Mouse (Mus musculus): ENCODE data around the gene Npm3. TPM values are rescaled to one million over a fixed set of nuclear protein-coding genes. Genes with fewer than 3 reads are reported as not detected.

The Npm3 gene
- polyA plus RNA-seq (2015; fragmentation: Nextera tagmentation; extraction: Ambion mirVana): 16.8 and 17.7 TPM in 2 replicates

DNA sequence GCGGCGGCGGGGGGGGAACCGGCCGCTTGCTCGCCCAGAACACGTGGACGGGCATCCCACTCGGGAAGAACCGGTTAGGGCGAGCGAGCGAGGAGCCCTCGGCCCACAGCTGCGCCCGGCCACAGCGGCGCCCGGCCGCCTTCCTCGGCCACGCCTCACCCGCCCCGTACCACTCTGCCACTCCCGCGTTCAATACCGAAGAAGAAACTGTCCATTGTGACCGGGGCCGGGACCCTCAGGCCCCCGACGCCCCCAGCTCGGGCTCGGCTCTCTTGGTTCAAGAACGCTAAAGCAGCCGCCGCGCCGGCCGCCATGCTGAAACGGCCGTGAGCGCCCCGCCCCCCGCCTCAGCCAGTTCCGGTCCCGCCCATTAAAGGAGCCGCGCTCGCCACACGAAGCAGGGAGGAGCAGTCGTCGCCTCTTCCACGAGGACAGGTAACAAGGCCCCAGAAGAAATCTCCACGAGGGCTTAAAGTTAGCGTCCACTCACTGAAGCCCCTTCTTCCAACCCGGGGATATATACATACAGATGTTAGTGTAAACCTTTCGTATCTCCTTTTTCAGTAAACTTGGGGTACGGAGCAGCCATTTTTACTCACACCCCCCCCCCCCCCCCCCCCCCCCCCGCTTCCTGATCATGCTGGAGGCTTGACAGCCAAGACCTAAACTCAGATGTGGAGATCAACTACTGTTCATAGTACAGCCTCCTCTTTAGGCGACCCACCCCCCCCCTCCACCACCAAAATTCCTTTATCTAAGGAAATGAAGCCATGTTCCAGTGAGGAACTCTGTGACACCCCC is at the start of gene Npm3:
Npm3 (minus strand) TSS at position 349 of the 801 bp plus-strand sequence.
- Histone ChIP-seq H3K4me2 (peak within 1 kb of the TSS; percentile 94), H3K4me1 (peaks cover 38% of the 10 kb centered on the region), H3K36me3 (peaks cover 28% of the 10 kb centered on the region), H3K27me3 (peaks cover 29% of the 10 kb centered on the region), H3K4me3 (peak within 1 kb of the TSS; percentile 92), H3K9me3 (no peaks in the 10 kb centered on the region), H3K9ac (peak within 1 kb of the TSS; percentile 93), H3K27ac (0 out of 2 replicates have a peak within 1 kb of the TSS, but pooled peaks have one; percentile 57)
- WGBS: under 1% methylated on average over 59 of the region's 60 CpGs
- peak; percentile 65 for ATAC-seq (ENCODE audit: insufficient number of reproducible peaks, insufficient read depth, low FRiP score, low TSS enrichment, low read depth)

- H3K9me3 ChIP-seq: no peaks in the 10 kb centered on the region
- peaks cover 5% of the 10 kb centered on the region for H3K4me1 ChIP-seq
- H3K4me3 ChIP-seq: no peak overlapping the region
- WGBS: 67% methylated on average over 15 of the region's 15 CpGs
- H3K27me3 ChIP-seq: no peaks in the 10 kb centered on the region
- H3K36me3 ChIP-seq: no peaks in the 10 kb centered on the region
- no peak overlapping the region for H3K4me2 ChIP-seq
- H3K27ac ChIP-seq: no peak overlapping the region
- H3K9ac ChIP-seq: no peak overlapping the region; the same call in 1 of the 2 replicates
- ATAC-seq (ENCODE audit: insufficient number of reproducible peaks, insufficient read depth, low FRiP score, low TSS enrichment, low read depth): no peak
These were observed 47.5 kb upstream of the Npm3 start for GRCm38 (mm10) chr19:45796879-45797278.

DNA sequence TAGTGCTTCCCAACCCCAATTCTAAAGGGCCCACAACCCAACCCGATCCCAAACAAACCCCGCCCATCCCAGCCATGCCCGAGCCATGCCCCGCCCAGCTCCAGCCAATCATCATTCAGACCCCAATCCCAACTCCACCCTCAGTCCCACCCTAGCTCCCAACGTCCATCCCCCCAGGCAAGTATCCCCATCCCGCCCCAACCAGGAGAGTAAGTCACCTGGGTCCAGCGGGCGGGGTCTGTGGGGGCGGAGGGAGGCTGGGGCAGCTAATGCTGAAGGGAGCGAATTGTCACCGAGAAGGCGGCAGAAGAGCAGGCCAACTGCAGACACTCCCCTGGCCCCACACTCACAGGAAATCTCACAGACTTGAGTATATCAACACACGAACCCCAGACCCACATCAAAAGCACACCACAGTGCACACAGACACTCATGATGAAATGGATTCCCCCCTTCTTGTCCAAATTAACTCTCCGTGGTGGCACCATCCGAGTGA is 46.7 kb upstream of the Npm3 start:
- Histone ChIP-seq H3K36me3 (no peaks in the 10 kb centered on the region), H3K4me1 (peaks cover 5% of the 10 kb centered on the region), H3K27me3 (no peaks in the 10 kb centered on the region), H3K4me2 (peak overlapping the region; percentile 59), H3K27ac (no peak overlapping the region), H3K9me3 (no peaks in the 10 kb centered on the region), H3K4me3 (peak overlapping the region; percentile 33), H3K9ac (peak overlapping the region; percentile 53)
- 7% methylated on average over 15 of the region's 15 CpGs for WGBS
- ATAC-seq (ENCODE audit: insufficient number of reproducible peaks, insufficient read depth, low FRiP score, low TSS enrichment, low read depth): 0 out of 2 replicates have a peak, but pooled peaks have one; percentile 39

GRCm38 (mm10) chr19:45795406-45795944 is 46.1 kb upstream of the Npm3 start:
- Histone ChIP-seq H3K4me3 (peak overlapping the region; percentile 33), H3K27me3 (no peaks in the 10 kb centered on the region), H3K4me2 (peak overlapping the region; percentile 59), H3K9ac (no peak overlapping the region), H3K9me3 (no peaks in the 10 kb centered on the region), H3K4me1 (peaks cover 5% of the 10 kb centered on the region), H3K36me3 (no peaks in the 10 kb centered on the region), H3K27ac (no peak overlapping the region)
- 26% methylated on average over 15 of the region's 15 CpGs for whole genome bisulfite sequencing
- ATAC-seq (ENCODE audit: insufficient number of reproducible peaks, insufficient read depth, low FRiP score, low TSS enrichment, low read depth): no peak

- Histone ChIP-seq H3K4me1 (peaks cover 5% of the 10 kb centered on the region), H3K9ac (no peak overlapping the region), H3K27me3 (no peaks in the 10 kb centered on the region), H3K4me2 (no peak overlapping the region), H3K36me3 (no peaks in the 10 kb centered on the region), H3K27ac (no peak overlapping the region), H3K4me3 (no peak overlapping the region), H3K9me3 (no peaks in the 10 kb centered on the region)
- no peak for ATAC-seq (ENCODE audit: insufficient number of reproducible peaks, insufficient read depth, low FRiP score, low TSS enrichment, low read depth)
- 71% methylated on average over 6 of the region's 6 CpGs for WGBS
These were observed 45.3 kb upstream of the Npm3 start for GRCm38 (mm10) chr19:45794718-45795117.

DNA sequence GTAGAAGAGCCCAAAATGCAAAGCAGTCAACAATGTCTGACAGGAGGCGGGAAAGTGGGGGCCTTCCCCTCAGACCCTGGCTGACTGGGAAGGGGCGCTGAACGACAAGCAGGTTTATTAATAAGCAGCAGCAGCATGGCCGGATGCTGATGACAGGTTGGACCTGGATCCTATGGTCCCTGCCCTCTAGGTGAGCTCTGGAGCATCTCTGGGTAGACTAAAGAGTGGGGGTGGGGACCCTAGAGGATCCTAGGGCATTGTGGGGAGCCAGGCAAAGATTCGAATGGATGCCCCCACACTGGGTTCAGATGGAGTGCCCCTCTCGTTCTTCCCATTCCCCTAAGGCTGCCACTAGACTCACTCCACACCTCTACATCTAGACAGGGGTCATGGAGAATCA is 43.0 kb upstream of the Npm3 start:
- H3K4me1 ChIP-seq: peaks cover 5% of the 10 kb centered on the region
- H3K4me2 ChIP-seq: no peak overlapping the region
- H3K9me3 ChIP-seq: no peaks in the 10 kb centered on the region
- H3K4me3 ChIP-seq: no peak overlapping the region
- H3K27me3 ChIP-seq: no peaks in the 10 kb centered on the region
- ATAC-seq (ENCODE audit: insufficient number of reproducible peaks, insufficient read depth, low FRiP score, low TSS enrichment, low read depth): no peak
- H3K27ac ChIP-seq: no peak overlapping the region
- H3K9ac ChIP-seq: no peak overlapping the region
- H3K36me3 ChIP-seq: no peaks in the 10 kb centered on the region
- WGBS: 86% methylated on average over 6 of the region's 6 CpGs

DNA sequence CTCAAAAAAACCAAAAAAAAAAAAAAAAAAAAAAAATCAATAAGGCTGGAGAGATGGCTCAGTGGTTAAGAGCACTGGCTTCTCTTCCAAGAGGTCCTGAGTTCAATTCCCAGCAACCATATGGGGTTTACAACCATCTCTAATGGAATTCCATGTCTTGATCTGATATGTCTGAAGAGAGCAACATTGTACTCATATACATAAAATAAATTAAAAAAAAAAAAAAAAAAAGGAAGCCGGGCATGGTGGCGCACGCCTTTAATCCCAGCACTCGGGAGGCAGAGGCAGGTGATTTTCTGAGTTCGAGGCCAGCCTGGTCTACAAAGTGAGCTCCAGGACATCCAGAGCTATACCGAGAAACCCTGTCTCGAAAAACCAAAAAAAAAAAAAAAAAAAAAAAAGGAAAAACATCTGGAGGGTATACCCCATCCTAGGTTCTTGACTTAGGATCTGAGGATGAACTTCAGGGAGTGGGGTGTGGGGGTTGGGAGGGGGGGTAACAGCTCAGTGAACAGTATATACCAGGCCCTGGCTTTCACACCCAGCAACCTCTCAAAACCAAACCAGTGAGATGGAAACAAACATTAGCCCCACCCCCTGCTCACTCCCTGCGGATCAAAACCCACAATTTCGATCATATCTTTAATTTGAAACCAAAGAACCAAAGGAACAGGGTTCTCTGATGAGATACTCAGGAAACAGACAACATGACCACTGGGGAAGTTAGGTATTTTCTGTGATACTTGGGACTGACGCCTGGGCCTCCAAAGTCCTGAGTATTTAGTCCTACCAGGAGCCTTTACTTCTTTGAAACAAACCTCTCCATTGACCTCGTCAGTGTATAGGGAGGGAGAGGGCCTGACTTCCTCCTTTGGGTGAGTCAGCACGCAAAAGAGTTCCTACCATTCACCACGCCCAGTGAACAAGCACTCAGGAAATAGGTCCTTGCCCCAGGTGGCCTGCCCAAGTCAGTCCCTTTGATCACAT is 40.8 kb upstream of the Npm3 start:
- Histone ChIP-seq H3K4me3 (no peak overlapping the region), H3K27me3 (no peaks in the 10 kb centered on the region), H3K4me1 (no peaks in the 10 kb centered on the region), H3K36me3 (no peaks in the 10 kb centered on the region), H3K9ac (no peak overlapping the region), H3K4me2 (no peak overlapping the region), H3K9me3 (no peaks in the 10 kb centered on the region), H3K27ac (no peak overlapping the region)
- ATAC-seq (ENCODE audit: insufficient number of reproducible peaks, insufficient read depth, low FRiP score, low TSS enrichment, low read depth): no peak
- WGBS: 79% methylated on average over 13 of the region's 13 CpGs

DNA sequence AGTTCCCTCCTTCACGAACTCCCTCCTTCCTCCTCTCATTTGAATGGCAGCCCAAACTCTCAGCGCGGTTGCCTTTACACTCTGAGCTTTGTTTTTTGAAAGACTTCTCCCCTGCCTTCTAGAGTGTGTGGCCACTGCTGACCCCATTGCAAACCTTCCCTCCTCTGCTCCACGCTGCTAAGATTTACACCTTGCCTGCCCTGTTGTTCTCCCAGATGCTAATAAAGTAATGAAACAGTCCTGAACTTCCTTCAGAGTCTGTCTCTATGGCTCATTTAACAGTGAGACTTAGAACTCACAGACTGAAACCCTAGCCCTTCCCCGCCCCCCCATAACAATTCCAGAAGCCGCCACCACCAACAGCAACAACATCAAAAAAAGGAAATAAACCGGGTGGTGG is 40.0 kb upstream of the Npm3 start:
- no peaks in the 10 kb centered on the region for H3K9me3 ChIP-seq
- no peak for ATAC-seq (ENCODE audit: insufficient number of reproducible peaks, insufficient read depth, low FRiP score, low TSS enrichment, low read depth)
- H3K27me3 ChIP-seq: no peaks in the 10 kb centered on the region
- whole genome bisulfite sequencing: 80% methylated on average over 7 of the region's 7 CpGs
- H3K4me3 ChIP-seq: no peak overlapping the region
- no peak overlapping the region for H3K4me2 ChIP-seq
- no peaks in the 10 kb centered on the region for H3K36me3 ChIP-seq
- H3K27ac ChIP-seq: no peak overlapping the region
- H3K4me1 ChIP-seq: no peaks in the 10 kb centered on the region
- H3K9ac ChIP-seq: no peak overlapping the region

DNA sequence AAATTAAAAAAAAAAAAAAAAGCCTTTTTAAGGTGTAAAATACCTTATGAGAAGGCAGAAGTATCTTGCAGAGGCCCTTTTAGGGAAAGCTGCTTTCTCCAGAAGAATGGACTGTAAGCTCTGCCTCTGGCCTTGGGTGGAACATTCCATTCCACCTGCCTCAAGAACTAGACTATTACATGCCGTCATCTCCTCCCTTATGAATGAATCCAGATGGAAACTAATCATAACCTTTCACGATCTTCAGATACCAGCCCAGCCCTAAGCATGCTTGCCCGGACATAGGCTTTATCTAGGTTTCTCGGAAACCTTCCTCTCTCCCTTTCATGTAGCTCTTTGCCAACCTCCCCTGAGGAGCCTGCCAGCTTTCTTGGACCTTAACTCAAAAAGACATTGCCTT is 38.9 kb upstream of the Npm3 start:
- ATAC-seq (ENCODE audit: insufficient number of reproducible peaks, insufficient read depth, low FRiP score, low TSS enrichment, low read depth): no peak
- H3K27ac ChIP-seq: no peak overlapping the region
- 50% methylated on average over 4 of the region's 4 CpGs for WGBS
- no peak overlapping the region for H3K4me2 ChIP-seq
- H3K9ac ChIP-seq: no peak overlapping the region
- peaks cover 3% of the 10 kb centered on the region; the same call in 1 of the 2 replicates for H3K4me1 ChIP-seq
- no peaks in the 10 kb centered on the region for H3K27me3 ChIP-seq
- no peak overlapping the region for H3K4me3 ChIP-seq
- H3K36me3 ChIP-seq: no peaks in the 10 kb centered on the region
- H3K9me3 ChIP-seq: no peaks in the 10 kb centered on the region

DNA sequence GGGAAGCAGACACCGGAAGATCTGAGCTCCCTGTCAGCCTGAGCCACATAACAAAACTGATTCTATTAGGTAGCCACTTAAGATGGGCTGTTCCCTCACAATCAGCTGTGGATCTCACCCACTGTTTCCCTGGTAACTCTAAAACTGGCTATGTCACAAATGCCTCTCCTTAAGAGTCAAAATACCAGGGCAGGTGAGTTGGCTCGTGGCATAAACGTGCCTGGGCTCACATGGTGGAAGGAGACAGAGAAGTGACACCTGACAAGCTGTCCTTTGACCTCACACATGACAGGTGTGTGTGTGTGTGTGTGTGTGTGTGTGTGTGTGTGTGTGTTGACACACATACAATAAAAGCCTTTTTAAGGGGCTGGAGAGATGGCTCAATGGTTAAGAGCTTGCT is 38.1 kb upstream of the Npm3 start:
- Histone ChIP-seq H3K4me2 (no peak overlapping the region), H3K36me3 (no peaks in the 10 kb centered on the region), H3K4me3 (no peak overlapping the region), H3K9ac (no peak overlapping the region), H3K4me1 (peaks cover 3% of the 10 kb centered on the region; the same call in 1 of the 2 replicates), H3K27me3 (no peaks in the 10 kb centered on the region), H3K27ac (no peak overlapping the region), H3K9me3 (no peaks in the 10 kb centered on the region)
- 66% methylated on average over 3 of the region's 3 CpGs for WGBS
- no peak for ATAC-seq (ENCODE audit: insufficient number of reproducible peaks, insufficient read depth, low FRiP score, low TSS enrichment, low read depth)

DNA sequence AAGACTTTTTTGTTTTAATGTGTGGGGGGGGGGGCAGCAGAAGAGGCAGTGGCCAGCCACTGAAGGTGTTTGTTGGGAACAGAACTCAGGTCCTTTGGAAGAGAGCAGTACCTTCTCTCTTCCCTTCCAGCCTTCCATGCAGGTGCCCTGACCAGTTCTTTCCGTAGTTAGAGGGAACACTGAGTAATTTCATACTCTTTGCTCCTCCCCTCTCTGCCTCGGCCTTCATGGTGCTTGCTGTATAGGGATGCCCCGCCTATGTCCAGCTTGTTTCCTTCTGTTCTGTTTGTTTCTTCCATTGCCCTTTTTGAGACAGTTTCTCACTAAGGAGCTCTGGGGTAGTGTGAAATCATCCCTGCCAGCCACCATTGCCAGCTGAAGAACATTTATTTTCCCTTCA is 36.1 kb upstream of the Npm3 start:
- WGBS: 54% methylated on average over 3 of the region's 3 CpGs
- no peak overlapping the region for H3K4me2 ChIP-seq

More for the DNA sequence above, 36.1 kb upstream of the Npm3 start:
- Histone ChIP-seq H3K36me3 (0 out of 2 replicates have a peak, but pooled peaks cover 4% of the 10 kb centered on the region), H3K9me3 (no peaks in the 10 kb centered on the region), H3K9ac (no peak overlapping the region), H3K27me3 (no peaks in the 10 kb centered on the region), H3K4me3 (no peak overlapping the region), H3K27ac (no peak overlapping the region), H3K4me1 (peaks cover 16% of the 10 kb centered on the region)
- ATAC-seq (ENCODE audit: insufficient number of reproducible peaks, insufficient read depth, low FRiP score, low TSS enrichment, low read depth): no peak
